In the genomic region with DNA sequence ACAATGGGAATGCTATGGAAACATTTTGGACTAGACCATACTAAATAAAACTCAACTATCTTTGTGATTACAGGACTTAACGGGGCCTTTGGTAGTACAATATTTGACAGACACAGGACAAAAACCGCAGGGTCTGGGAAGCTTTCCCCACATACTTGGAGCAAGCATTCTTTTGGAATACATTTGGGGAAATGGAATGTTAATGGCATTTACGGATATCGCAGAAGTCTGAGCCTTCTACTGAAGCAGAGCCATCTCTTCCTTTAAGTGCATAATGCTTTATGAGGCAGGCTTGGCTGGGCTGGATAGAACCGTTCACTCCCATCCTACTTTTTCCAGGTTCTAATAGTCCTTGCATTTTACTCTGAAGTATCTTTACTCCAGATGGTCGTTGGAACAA, we compare ENCODE assay signal across 18 mouse cellular contexts.
"Had no signal": no experiment of that assay in that cellular context is flagged by ENCODE, and none has a peak within 500 bp of the region (broad histone marks: within the 10 kb centered on the region; RNA-seq: fewer than 3 reads in every experiment).

No protein-coding gene starts in this region.

- H3K4me3 ChIP-seq: lung, embryonic 15.5 days; midbrain, embryonic 10.5 days; midbrain, embryonic 12.5 days; myocyte; neural tube, embryonic 13.5 days; neural tube, embryonic 15.5 days had no signal

- H3K9me3 ChIP-seq: lung, embryonic 15.5 days; midbrain, embryonic 10.5 days; midbrain, embryonic 12.5 days; neural tube, embryonic 13.5 days; neural tube, embryonic 15.5 days had no signal

- H3K36me3 ChIP-seq: lung, embryonic 15.5 days; midbrain, embryonic 10.5 days; midbrain, embryonic 12.5 days; neural tube, embryonic 13.5 days; neural tube, embryonic 15.5 days had no signal

- H3K4me2 ChIP-seq: lung, embryonic 15.5 days; midbrain, embryonic 12.5 days; neural tube, embryonic 13.5 days; neural tube, embryonic 15.5 days had no signal

- H3K9ac ChIP-seq: lung, embryonic 15.5 days; midbrain, embryonic 12.5 days; neural tube, embryonic 13.5 days; neural tube, embryonic 15.5 days had no signal

- ATAC-seq: lung, postnatal 0 days; midbrain, embryonic 16.5 days had no signal

- H3K27me3 ChIP-seq: lung, embryonic 15.5 days; neural tube, embryonic 15.5 days had no signal

- H3K4me1 ChIP-seq: midbrain, embryonic 12.5 days had no signal

- DNase-seq: lung, adult 18-20 months; lung, postnatal 4 days; midbrain, embryonic 14.5 days; right cerebral cortex, adult 18-20 months; right cerebral cortex, postnatal 25 days; right cerebral cortex, postnatal 4 days; spleen, adult 18-20 months; thymus, adult 18-20 months; thymus, postnatal 14 days; thymus, postnatal 36 days had no signal

- H3K27ac ChIP-seq: lung, embryonic 15.5 days; midbrain, embryonic 12.5 days; neural tube, embryonic 13.5 days; neural tube, embryonic 15.5 days had no signal
